Mouse (Mus musculus) forebrain, embryonic 10.5 days (tissue): ENCODE results near the gene Thada. TPM values are rescaled to one million over a fixed set of nuclear protein-coding genes. Genes with fewer than 3 reads are reported as not detected.

ENCODE experiments used
- DNase-seq: peaks from one replicate; pipeline ENCODE4 v3.0.0-alpha.2; 2017; ENCODE audit warnings: low spot score; ENCODE audit errors: extremely low spot score
- H3K27ac ChIP-seq: fragments of 300-500 bp; sonication (generic); 2 replicates; pipeline ENCODE4 v1.5.1; 2016; ENCODE audit warnings: mild to moderate bottlenecking
- H3K27me3 ChIP-seq: fragments of 300-500 bp; sonication (generic); 2 replicates; pipeline ENCODE4 v1.6.1; 2016; ENCODE audit warnings: mild to moderate bottlenecking; ENCODE audit not compliant: poor library complexity, severe bottlenecking
- H3K36me3 ChIP-seq: fragments of 300-500 bp; sonication (generic); replicated peaks from 2 replicates; pipeline ENCODE4 v1.6.1; 2016; ENCODE audit warnings: mild to moderate bottlenecking, moderate library complexity
- H3K4me1 ChIP-seq: fragments of 300-500 bp; sonication (generic); 2 replicates; pipeline ENCODE4 v1.6.1; 2016
- H3K4me3 ChIP-seq: fragments of 300-500 bp; sonication (generic); 2 replicates; pipeline ENCODE4 v1.5.1; 2016; ENCODE audit warnings: mild to moderate bottlenecking, moderate library complexity
- H3K9me3 ChIP-seq: fragments of 300-500 bp; sonication (generic); 2 replicates; pipeline ENCODE4 v1.6.1; 2016; ENCODE audit warnings: mild to moderate bottlenecking, moderate library complexity
- WGBS: fragments of 180-500 bp; shearing (Covaris S2); methylation state at CpG from one replicate; pipeline ENCODE4 v1.1.7; 2016; 5-methylcytosine and 5-hydroxymethylcytosine counted together
- polyA plus RNA-seq: library from polyadenylated mRNA; unstranded; fragments of >200 nt; fragmentation: Nextera tagmentation; extraction: Ambion mirVana; gene quantifications from 2 replicates; pipeline ENCODE4 v1.2.1, GENCODE M21; 2016

Thada gene
- polyA plus RNA-seq, 1 experiment from 2014 or later: 12.1 TPM

GRCm38 (mm10) chr17:84422916-84423315, 43.1 kb downstream of the Thada start:
- 90% methylated on average over 8 of the region's 8 CpGs for WGBS

GRCm38 (mm10) chr17:84422001-84422785, 43.8 kb downstream of the Thada start:
- WGBS: 86% methylated on average over 4 of the region's 4 CpGs
- no peaks in the 10 kb centered on the region for H3K9me3 ChIP-seq
- no peak overlapping the region for H3K27ac ChIP-seq
- H3K27me3 ChIP-seq: no peaks in the 10 kb centered on the region
- H3K4me3 ChIP-seq: no peak overlapping the region
- H3K4me1 ChIP-seq: peaks cover 8% of the 10 kb centered on the region
- H3K36me3 ChIP-seq: peaks cover 85% of the 10 kb centered on the region
- DNase-seq: no peak

More at GRCm38 (mm10) chr17:84422916-84423315, 43.1 kb downstream of the Thada start:
- Histone ChIP-seq H3K27me3 (no peaks in the 10 kb centered on the region), H3K4me3 (no peak overlapping the region), H3K4me1 (peaks cover 8% of the 10 kb centered on the region), H3K9me3 (no peaks in the 10 kb centered on the region), H3K27ac (no peak overlapping the region), H3K36me3 (peaks cover 90% of the 10 kb centered on the region)
- no peak for DNase-seq

- H3K27me3 ChIP-seq: no peaks in the 10 kb centered on the region
- no peak overlapping the region for H3K27ac ChIP-seq
- peaks cover 8% of the 10 kb centered on the region for H3K4me1 ChIP-seq
- 96% methylated on average over 4 of the region's 4 CpGs for WGBS
- no peaks in the 10 kb centered on the region for H3K9me3 ChIP-seq
- peak; percentile 24 for DNase-seq
- H3K4me3 ChIP-seq: no peak overlapping the region
- peaks cover 79% of the 10 kb centered on the region for H3K36me3 ChIP-seq
Measured at GRCm38 (mm10) chr17:84421042-84421441, 45.0 kb downstream of the Thada start.

GRCm38 (mm10) chr17:84420276-84420639, 45.7 kb downstream of the Thada start:
- H3K27me3 ChIP-seq: no peaks in the 10 kb centered on the region
- no peaks in the 10 kb centered on the region for H3K9me3 ChIP-seq
- H3K36me3 ChIP-seq: peaks cover 76% of the 10 kb centered on the region
- DNase-seq: no peak
- peaks cover 8% of the 10 kb centered on the region for H3K4me1 ChIP-seq
- WGBS: 82% methylated on average over 3 of the region's 3 CpGs
- no peak overlapping the region for H3K4me3 ChIP-seq
- H3K27ac ChIP-seq: no peak overlapping the region

GRCm38 (mm10) chr17:84419326-84420275, 46.4 kb downstream of the Thada start:
- H3K27ac ChIP-seq: no peak overlapping the region
- H3K27me3 ChIP-seq: no peaks in the 10 kb centered on the region
- no peak for DNase-seq
- peaks cover 75% of the 10 kb centered on the region for H3K36me3 ChIP-seq
- H3K4me1 ChIP-seq: peaks cover 8% of the 10 kb centered on the region
- 81% methylated on average over 11 of the region's 11 CpGs for WGBS
- H3K9me3 ChIP-seq: no peaks in the 10 kb centered on the region
- H3K4me3 ChIP-seq: no peak overlapping the region

GRCm38 (mm10) chr17:84415936-84416335, 50.1 kb downstream of the Thada start:
- Histone ChIP-seq H3K27ac (no peak overlapping the region), H3K9me3 (no peaks in the 10 kb centered on the region), H3K27me3 (no peaks in the 10 kb centered on the region), H3K36me3 (peaks cover 62% of the 10 kb centered on the region), H3K4me1 (peaks cover 12% of the 10 kb centered on the region), H3K4me3 (no peak overlapping the region)
- 87% methylated on average over 3 of the region's 3 CpGs for WGBS
- DNase-seq: no peak

GRCm38 (mm10) chr17:84408731-84409130, 57.3 kb downstream of the Thada start:
- no peak for DNase-seq
- Histone ChIP-seq H3K27me3 (no peaks in the 10 kb centered on the region), H3K4me3 (no peak overlapping the region), H3K36me3 (peaks cover 37% of the 10 kb centered on the region), H3K9me3 (no peaks in the 10 kb centered on the region), H3K27ac (no peak overlapping the region), H3K4me1 (no peaks in the 10 kb centered on the region)
- 88% methylated on average over 1 of the region's 1 CpGs for WGBS

- DNase-seq: no peak
- WGBS: 93% methylated on average over 6 of the region's 6 CpGs
- H3K4me3 ChIP-seq: no peak overlapping the region
- H3K36me3 ChIP-seq: peaks cover 24% of the 10 kb centered on the region
- H3K9me3 ChIP-seq: no peaks in the 10 kb centered on the region
- no peaks in the 10 kb centered on the region for H3K27me3 ChIP-seq
- no peaks in the 10 kb centered on the region for H3K4me1 ChIP-seq
- H3K27ac ChIP-seq: no peak overlapping the region
Measured at GRCm38 (mm10) chr17:84405616-84406015, 60.4 kb downstream of the Thada start.

- H3K36me3 ChIP-seq: peaks cover 26% of the 10 kb centered on the region
- H3K9me3 ChIP-seq: no peaks in the 10 kb centered on the region
- no peak overlapping the region for H3K27ac ChIP-seq
- H3K4me1 ChIP-seq: no peaks in the 10 kb centered on the region
- DNase-seq: no peak
- 93% methylated on average over 5 of the region's 5 CpGs for WGBS
- H3K27me3 ChIP-seq: no peaks in the 10 kb centered on the region
- no peak overlapping the region for H3K4me3 ChIP-seq
Measured at GRCm38 (mm10) chr17:84401796-84402195, 64.2 kb downstream of the Thada start.

GRCm38 (mm10) chr17:84399431-84399830, 66.6 kb downstream of the Thada start:
- 90% methylated on average over 6 of the region's 6 CpGs for WGBS
- H3K4me1 ChIP-seq: no peaks in the 10 kb centered on the region
- no peak overlapping the region for H3K27ac ChIP-seq
- H3K9me3 ChIP-seq: no peaks in the 10 kb centered on the region
- DNase-seq: no peak
- H3K27me3 ChIP-seq: no peaks in the 10 kb centered on the region
- H3K4me3 ChIP-seq: no peak overlapping the region
- H3K36me3 ChIP-seq: peaks cover 43% of the 10 kb centered on the region

- Histone ChIP-seq H3K9me3 (peaks cover under 1% of the 10 kb centered on the region; the same call in 1 of the 2 replicates), H3K4me1 (no peaks in the 10 kb centered on the region), H3K27me3 (no peaks in the 10 kb centered on the region), H3K36me3 (peaks cover 61% of the 10 kb centered on the region), H3K27ac (no peak overlapping the region), H3K4me3 (no peak overlapping the region)
- DNase-seq: no peak
- 94% methylated on average over 2 of the region's 2 CpGs for WGBS
Measured at GRCm38 (mm10) chr17:84390026-84390425, 76.0 kb downstream of the Thada start.

GRCm38 (mm10) chr17:84386176-84386575, 79.8 kb downstream of the Thada start:
- 93% methylated on average over 4 of the region's 4 CpGs for WGBS

GRCm38 (mm10) chr17:84385696-84386095, 80.3 kb downstream of the Thada start:
- WGBS: 93% methylated on average over 6 of the region's 6 CpGs
- H3K4me3 ChIP-seq: no peak overlapping the region
- no peak for DNase-seq
- H3K4me1 ChIP-seq: no peaks in the 10 kb centered on the region
- H3K36me3 ChIP-seq: peaks cover 78% of the 10 kb centered on the region
- peaks cover 5% of the 10 kb centered on the region; the same call in 1 of the 2 replicates for H3K9me3 ChIP-seq
- no peak overlapping the region for H3K27ac ChIP-seq
- no peaks in the 10 kb centered on the region for H3K27me3 ChIP-seq

More at GRCm38 (mm10) chr17:84386176-84386575, 79.8 kb downstream of the Thada start:
- Histone ChIP-seq H3K27ac (no peak overlapping the region), H3K27me3 (no peaks in the 10 kb centered on the region), H3K4me1 (no peaks in the 10 kb centered on the region), H3K9me3 (peaks cover 5% of the 10 kb centered on the region; the same call in 1 of the 2 replicates), H3K4me3 (no peak overlapping the region), H3K36me3 (peaks cover 78% of the 10 kb centered on the region)
- DNase-seq: no peak
